Mouse (Mus musculus) stomach, postnatal 0 days (tissue): ENCODE results near the gene Srsf4. TPM values are rescaled to one million over a fixed set of nuclear protein-coding genes. Genes with fewer than 3 reads are reported as not detected.

Experiments used
- ATAC-seq: fragments of 200-750 bp; cut with Nextera tagmentation; 2 replicates; pipeline ENCODE4 v1.8.0; 2017; ENCODE audit not compliant: low FRiP score, low TSS enrichment
- DNase-seq: peaks from one replicate; pipeline ENCODE4 v3.0.0-alpha.2; 2016; ENCODE audit warnings: low spot score
- H3K27ac ChIP-seq: fragments of 300-500 bp; sonication (generic); replicated peaks from 2 replicates; pipeline ENCODE4 v1.5.1; 2014; ENCODE audit warnings: mild to moderate bottlenecking, control low read depth
- H3K27me3 ChIP-seq: fragments of 300-500 bp; sonication (generic); 2 replicates; pipeline ENCODE4 v1.6.1; 2014; ENCODE audit warnings: low read length; ENCODE audit not compliant: control insufficient read depth, insufficient read depth
- H3K36me3 ChIP-seq: fragments of 300-500 bp; sonication (generic); 2 replicates; pipeline ENCODE4 v1.6.1; 2014; ENCODE audit warnings: low read length, mixed read lengths; ENCODE audit not compliant: control insufficient read depth, insufficient read depth
- H3K4me1 ChIP-seq: fragments of 300-500 bp; sonication (generic); replicated peaks from 2 replicates; pipeline ENCODE4 v1.6.1; 2014; ENCODE audit warnings: antibody characterized with exemption; ENCODE audit not compliant: control insufficient read depth, insufficient read depth
- H3K4me2 ChIP-seq: fragments of 300-500 bp; sonication (generic); replicated peaks from 2 replicates; pipeline ENCODE4 v1.6.1; 2014; ENCODE audit warnings: low read depth, mild to moderate bottlenecking, control low read depth, moderate library complexity
- H3K4me3 ChIP-seq: fragments of 300-500 bp; sonication (generic); 2 replicates; pipeline ENCODE4 v1.5.1; 2014; ENCODE audit warnings: low read depth, low read length, control low read depth
- H3K9ac ChIP-seq: fragments of 300-500 bp; sonication (generic); 2 replicates; pipeline ENCODE4 v1.6.1; 2014; ENCODE audit warnings: mild to moderate bottlenecking, low read length, control low read depth, mixed read lengths
- H3K9me3 ChIP-seq: fragments of 300-500 bp; sonication (generic); 2 replicates; pipeline ENCODE4 v1.6.1; 2016; ENCODE audit warnings: low read length; ENCODE audit not compliant: control insufficient read depth
- CTCF ChIP-seq: IDR thresholded peaks from 2 replicates; pipeline ENCODE4 v1.5.1; 2016; ENCODE audit warnings: antibody characterized with exemption, low read depth, mild to moderate bottlenecking, moderate library complexity
- EP300 ChIP-seq: optimal IDR thresholded peaks from 2 replicates; pipeline ENCODE3; 2016; ENCODE audit warnings: antibody characterized with exemption
- WGBS: fragments of 180-500 bp; shearing (Covaris S2); extraction: QIAGEN DNeasy Blood & Tissue Kit; methylation state at CpG from one replicate; pipeline ENCODE4 v1.1.7; 2014; 5-methylcytosine and 5-hydroxymethylcytosine counted together
- polyA plus RNA-seq: library from polyadenylated mRNA; unstranded; fragments of >200 nt; fragmentation: Nextera tagmentation; extraction: Ambion mirVana; gene quantifications from 2 replicates; pipeline ENCODE4 v1.2.1, GENCODE M21; 2015

The Srsf4 gene
- polyA plus RNA-seq, 1 experiment from 2014 or later: 38.3 TPM

DNA sequence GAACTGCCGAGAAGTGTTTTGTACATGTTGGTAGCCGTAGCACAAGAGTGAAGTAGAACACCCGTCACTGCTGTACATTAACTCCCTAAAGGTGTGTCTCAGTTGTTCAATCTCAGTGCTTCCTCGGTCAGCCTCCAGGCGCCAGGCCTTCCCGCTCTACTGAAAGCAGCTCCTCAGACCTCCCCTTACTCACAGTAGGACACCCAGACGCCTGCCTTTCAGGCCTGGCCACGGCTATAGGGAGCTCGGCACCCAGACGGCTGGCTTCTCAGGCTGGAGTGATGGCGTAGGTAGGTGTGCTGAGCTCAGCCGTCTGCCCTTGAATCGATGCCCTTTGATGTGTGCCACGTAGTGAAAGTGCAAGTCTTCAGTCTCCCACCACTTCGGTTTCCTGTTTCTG is 27.7 kb downstream of the Srsf4 start:
- Histone ChIP-seq H3K4me3 (no peak overlapping the region), H3K36me3 (peaks cover 30% of the 10 kb centered on the region), H3K4me1 (no peaks in the 10 kb centered on the region), H3K27me3 (no peaks in the 10 kb centered on the region), H3K9ac (no peak overlapping the region), H3K4me2 (no peak overlapping the region), H3K9me3 (no peaks in the 10 kb centered on the region), H3K27ac (no peak overlapping the region)
- no peak for TF ChIP-seq CTCF
- no peak for TF ChIP-seq EP300
- no peak for ATAC-seq
- 89% methylated on average over 15 of the region's 15 CpGs for WGBS
- DNase-seq: no peak

DNA sequence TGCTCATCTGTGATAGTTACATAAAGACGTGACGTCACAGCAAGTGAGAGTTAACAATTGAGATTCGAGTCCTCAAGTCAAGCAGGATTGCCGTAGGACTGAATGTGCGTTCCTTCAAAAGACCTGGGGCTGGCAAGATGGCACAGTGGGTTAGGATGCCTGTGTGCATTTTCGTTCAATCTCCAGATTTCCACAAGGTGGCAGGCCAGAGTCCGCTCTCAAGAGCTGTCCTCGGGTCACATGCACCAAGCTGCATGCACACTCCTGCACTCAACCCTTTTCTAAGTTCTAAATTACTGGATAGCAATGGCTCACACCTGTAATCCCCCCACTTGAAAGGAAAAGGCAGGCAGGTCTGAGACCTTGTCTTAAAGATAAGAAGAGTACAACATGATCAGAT is 31.1 kb downstream of the Srsf4 start:
- no peak for ATAC-seq
- Histone ChIP-seq H3K4me3 (no peak overlapping the region), H3K36me3 (peaks cover 24% of the 10 kb centered on the region), H3K4me1 (no peaks in the 10 kb centered on the region), H3K27me3 (no peaks in the 10 kb centered on the region), H3K4me2 (no peak overlapping the region), H3K9me3 (no peaks in the 10 kb centered on the region), H3K9ac (no peak overlapping the region), H3K27ac (no peak overlapping the region)
- DNase-seq: peak; percentile 66
- peak; percentile 82 for TF ChIP-seq CTCF
- TF ChIP-seq EP300: no peak
- WGBS: 65% methylated on average over 8 of the region's 8 CpGs

DNA sequence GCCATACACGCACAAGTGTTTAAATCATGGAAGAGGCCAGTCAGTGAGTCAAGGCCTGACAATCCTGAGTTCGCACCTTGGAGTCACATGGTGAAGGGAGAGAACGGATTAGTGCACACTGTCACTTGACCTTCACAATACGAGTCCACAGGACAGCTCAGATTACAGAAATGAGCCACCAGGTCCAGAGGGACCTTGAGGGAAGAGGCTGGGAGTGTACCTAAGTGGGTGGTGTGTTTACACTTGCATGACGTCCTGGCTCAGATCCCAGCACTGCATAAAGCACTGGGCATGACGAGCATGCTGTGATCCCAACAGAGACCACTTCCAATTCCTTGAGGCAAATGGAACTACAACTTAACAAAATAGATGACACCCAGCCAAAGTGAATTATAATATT is 33.0 kb downstream of the Srsf4 start:
- ATAC-seq (peak; percentile 78), DNase-seq (peak; percentile 57)
- no peak overlapping the region for H3K4me2 ChIP-seq
- TF ChIP-seq EP300: no peak
- TF ChIP-seq CTCF: no peak
- no peak overlapping the region for H3K4me3 ChIP-seq
- H3K27me3 ChIP-seq: no peaks in the 10 kb centered on the region
- H3K9me3 ChIP-seq: no peaks in the 10 kb centered on the region
- peaks cover 6% of the 10 kb centered on the region; the same call in 1 of the 2 replicates for H3K36me3 ChIP-seq
- H3K4me1 ChIP-seq: peaks cover 5% of the 10 kb centered on the region; the same call in 1 of the 2 replicates
- WGBS: 31% methylated on average over 6 of the region's 6 CpGs
- no peak overlapping the region for H3K9ac ChIP-seq
- no peak overlapping the region for H3K27ac ChIP-seq

DNA sequence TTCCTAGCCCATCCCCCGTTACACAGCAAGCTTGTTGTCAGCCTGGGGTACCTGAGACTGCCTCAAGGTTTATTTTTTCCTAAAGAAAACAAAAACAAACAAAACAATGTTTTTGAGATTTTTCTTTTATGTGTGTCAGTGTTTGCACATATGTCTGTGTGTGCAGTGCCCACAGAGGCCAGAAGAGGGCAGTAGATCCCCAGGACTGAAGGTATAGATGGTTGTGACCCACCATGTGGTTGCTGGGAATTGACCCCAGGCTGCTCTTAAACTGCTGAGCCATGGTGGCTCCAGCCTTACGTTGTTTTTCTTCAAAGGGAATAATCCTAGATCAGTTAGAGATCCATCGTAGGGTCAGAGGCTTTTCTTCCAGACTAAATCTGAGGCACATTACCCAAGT is 34.5 kb downstream of the Srsf4 start:
- TF ChIP-seq EP300 (no peak), CTCF (peak; percentile 61)
- 84% methylated on average over 3 of the region's 3 CpGs for WGBS
- Histone ChIP-seq H3K36me3 (no peaks in the 10 kb centered on the region), H3K27me3 (no peaks in the 10 kb centered on the region), H3K9me3 (no peaks in the 10 kb centered on the region), H3K9ac (no peak overlapping the region), H3K4me2 (no peak overlapping the region), H3K4me3 (no peak overlapping the region), H3K27ac (no peak overlapping the region), H3K4me1 (peaks cover 5% of the 10 kb centered on the region; the same call in 1 of the 2 replicates)
- ATAC-seq: no peak
- DNase-seq: no peak

DNA sequence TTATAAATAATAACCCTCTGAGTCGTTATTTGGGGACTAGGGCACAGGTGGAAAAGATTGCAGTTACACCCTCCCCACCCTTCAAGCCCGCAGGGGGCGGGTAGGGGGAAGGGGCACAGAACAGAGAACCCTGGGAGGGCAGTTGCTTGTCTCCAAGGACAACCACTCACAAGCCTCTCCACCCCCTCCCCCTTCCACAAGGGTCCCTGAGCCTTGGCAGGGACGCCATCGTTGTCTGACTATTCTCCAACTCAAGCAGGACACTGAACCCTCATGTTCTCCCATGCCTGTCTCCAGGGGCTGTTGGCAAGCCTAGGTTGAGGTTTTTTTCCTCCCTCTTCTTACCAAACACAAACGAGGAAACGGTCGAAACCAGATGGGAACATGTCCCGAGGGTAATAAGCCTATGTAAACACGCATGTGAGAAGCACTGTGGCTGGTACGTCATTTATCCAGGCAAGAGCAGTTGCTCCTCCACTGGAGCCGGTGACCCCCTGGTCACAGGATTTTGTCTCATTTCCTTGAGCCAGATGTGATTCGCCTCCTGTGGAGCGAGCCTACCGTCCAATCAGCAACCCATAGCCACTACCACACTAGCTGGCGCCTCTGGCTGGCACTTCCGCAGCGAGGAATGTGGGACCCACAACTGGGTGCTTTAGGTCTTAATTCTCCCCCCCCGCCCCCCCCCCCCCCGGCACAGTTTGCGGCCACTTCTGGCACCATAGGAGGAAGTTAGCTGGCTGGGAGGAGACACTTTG is 37.0 kb downstream of the Srsf4 start:
- Histone ChIP-seq H3K36me3 (no peaks in the 10 kb centered on the region), H3K27ac (no peak overlapping the region), H3K4me1 (peaks cover 5% of the 10 kb centered on the region; the same call in 1 of the 2 replicates), H3K4me2 (0 out of 2 replicates have a peak overlapping the region, but pooled peaks have one; percentile 4), H3K9me3 (no peaks in the 10 kb centered on the region), H3K9ac (no peak overlapping the region), H3K4me3 (no peak overlapping the region), H3K27me3 (no peaks in the 10 kb centered on the region)
- 7% methylated on average over 18 of the region's 21 CpGs for WGBS
- ATAC-seq: peak; percentile 32
- TF ChIP-seq CTCF (no peak), EP300 (no peak)
- peak; percentile 52 for DNase-seq

DNA sequence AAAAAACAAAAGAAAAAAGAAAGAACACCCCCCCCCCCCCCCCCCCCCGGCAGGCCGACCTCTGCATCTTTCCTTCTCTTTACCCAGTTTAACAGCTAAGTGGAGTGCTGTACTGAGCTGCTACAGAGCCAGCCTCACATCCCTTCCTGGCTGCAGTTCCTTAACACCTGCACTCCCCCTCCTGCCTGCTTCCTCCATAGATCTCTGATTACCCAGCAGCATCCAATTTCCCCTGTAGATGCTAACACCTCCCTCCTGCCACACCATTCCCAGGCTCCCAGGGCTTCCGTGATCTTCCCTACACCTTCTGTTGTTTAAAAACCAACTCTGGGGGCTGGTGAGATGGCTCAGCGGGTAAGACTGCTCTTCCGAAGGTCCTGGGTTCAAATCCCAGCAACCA is 38.1 kb downstream of the Srsf4 start:
- DNase-seq (no peak), ATAC-seq (no peak)
- no peaks in the 10 kb centered on the region for H3K36me3 ChIP-seq
- 47% methylated on average over 5 of the region's 5 CpGs for WGBS
- 0 out of 2 replicates have a peak, but pooled peaks cover 2% of the 10 kb centered on the region for H3K27me3 ChIP-seq
- TF ChIP-seq CTCF: no peak
- no peak for TF ChIP-seq EP300
- H3K4me3 ChIP-seq: no peak overlapping the region
- H3K9me3 ChIP-seq: no peaks in the 10 kb centered on the region
- H3K4me2 ChIP-seq: no peak overlapping the region
- no peak overlapping the region for H3K9ac ChIP-seq
- peaks cover 5% of the 10 kb centered on the region; the same call in 1 of the 2 replicates for H3K4me1 ChIP-seq
- no peak overlapping the region for H3K27ac ChIP-seq
